Mouse (Mus musculus) left cerebral cortex, postnatal 14 days (tissue): ENCODE results near the gene Sp1. TPM values are rescaled to one million over a fixed set of nuclear protein-coding genes. Genes with fewer than 3 reads are reported as not detected.

Source experiments
- DNase-seq, 2 experiments: peaks; one replicate each; pipeline ENCODE4 v3.0.0; 2021 to 2022; ENCODE audit warnings: low spot score in 2 of 2, mixed read lengths in 1 of 2
- intact Hi-C: fragments of 180-260 bp; cut with DNase I; formaldehyde crosslinking; loops from one replicate; pipeline ENCODE4 v1.15.1; 2025
- total RNA-seq, 2 experiments: library from RNA; stranded (reverse); gene quantifications; 2 replicates each; pipeline ENCODE4 v1.2.3; 2021

Sp1 gene
- total RNA-seq, 2 experiments from 2014 or later = 23.2 to 24.5 TPM

- intact Hi-C loops = no loop called here
- DNase-seq = no peak
Measured at GRCm38 (mm10) chr15:102395061-102395460, 10.9 kb upstream of the Sp1 start.

GRCm38 (mm10) chr15:102398629-102399028, 7.3 kb upstream of the Sp1 start:
- DNase-seq = no peak
- intact Hi-C loops = no loop called here

- intact Hi-C loops = no loop called here
- peak; percentile 54 to 65 for DNase-seq
Measured at GRCm38 (mm10) chr15:102399229-102400221, 6.4 kb upstream of the Sp1 start.

- intact Hi-C loops = no loop called here
- no peak for DNase-seq
Measured at GRCm38 (mm10) chr15:102400476-102401045, 5.4 kb upstream of the Sp1 start.

- DNase-seq = no peak
- intact Hi-C loops = no loop called here
Measured at GRCm38 (mm10) chr15:102401278-102401677, 4.7 kb upstream of the Sp1 start.

- intact Hi-C loops = no loop called here
- DNase-seq = no peak
Measured at GRCm38 (mm10) chr15:102402210-102402609, 3.7 kb upstream of the Sp1 start.

GRCm38 (mm10) chr15:102404608-102405488, 1.1 kb upstream of the Sp1 start:
- intact Hi-C loops = no loop called here
- DNase-seq = no peak

- intact Hi-C loops = no loop called here
Measured at GRCm38 (mm10) chr15:102406196-102406911, 411 bp downstream of the Sp1 start.

GRCm38 (mm10) chr15:102406912-102407580, 1.1 kb downstream of the Sp1 start:
- intact Hi-C loops = no loop called here
- no peak for DNase-seq

More at GRCm38 (mm10) chr15:102406196-102406911, 411 bp downstream of the Sp1 start:
- peak; percentile 20 to 68 for DNase-seq

GRCm38 (mm10) chr15:102407681-102408557, 2.0 kb downstream of the Sp1 start:
- no peak for DNase-seq
- intact Hi-C loops = no loop called here

GRCm38 (mm10) chr15:102408558-102409130, 2.7 kb downstream of the Sp1 start:
- intact Hi-C loops = no loop called here
- no peak for DNase-seq

- no peak for DNase-seq
- intact Hi-C loops = no loop called here
Measured at GRCm38 (mm10) chr15:102409286-102409685, 3.3 kb downstream of the Sp1 start.

- intact Hi-C loops = no loop called here
- DNase-seq = no peak
Measured at GRCm38 (mm10) chr15:102411077-102411476, 5.1 kb downstream of the Sp1 start.

- DNase-seq = no peak
- intact Hi-C loops = no loop called here
Measured at GRCm38 (mm10) chr15:102413687-102414086, 7.7 kb downstream of the Sp1 start.

- intact Hi-C loops = no loop called here
- DNase-seq = no peak
Measured at GRCm38 (mm10) chr15:102417524-102417923, 11.6 kb downstream of the Sp1 start.

- no peak for DNase-seq
- intact Hi-C loops = loop anchor here (1.0 kb wide), 1 partner anchor 40 kb away; no protein-coding TSS in a partner anchor
Measured at GRCm38 (mm10) chr15:102420986-102421385, 15.0 kb downstream of the Sp1 start.

GRCm38 (mm10) chr15:102421437-102421836, 15.5 kb downstream of the Sp1 start:
- peak; percentile 59 to 64 for DNase-seq
- intact Hi-C loops = loop anchor here (1.0 kb wide), 1 partner anchor 40 kb away; no protein-coding TSS in a partner anchor
